Mouse (Mus musculus): Measurements from ENCODE around the gene Nyx.

The Nyx gene

GRCm38 (mm10) chrX:13492922-13493321 lies 27.0 kb downstream of the Nyx start:
- no peak for DNase-seq (ENCODE audit: low spot score in 2 of 2)

- DNase-seq (ENCODE audit: low spot score in 2 of 2) = no peak
These were observed 29.2 kb downstream of the Nyx start for GRCm38 (mm10) chrX:13494892-13495703.

- no peak for DNase-seq (ENCODE audit: low spot score in 2 of 2)
These were observed 34.4 kb downstream of the Nyx start for GRCm38 (mm10) chrX:13500284-13500683.

- no peak for DNase-seq (ENCODE audit: low spot score in 2 of 2)
These were observed 37.0 kb downstream of the Nyx start for GRCm38 (mm10) chrX:13502862-13503375.

- DNase-seq (ENCODE audit: low spot score in 2 of 2) = no peak
These were observed 38.5 kb downstream of the Nyx start for GRCm38 (mm10) chrX:13504389-13504788.

GRCm38 (mm10) chrX:13506376-13506775 lies 40.5 kb downstream of the Nyx start:
- DNase-seq (ENCODE audit: low spot score in 2 of 2) = no peak

- no peak for DNase-seq (ENCODE audit: low spot score in 2 of 2)
These were observed 47.2 kb downstream of the Nyx start for GRCm38 (mm10) chrX:13513127-13513526.

- DNase-seq (ENCODE audit: low spot score in 2 of 2) = no peak
These were observed 48.0 kb downstream of the Nyx start for GRCm38 (mm10) chrX:13513864-13514263.

GRCm38 (mm10) chrX:13516451-13516850 lies 50.5 kb downstream of the Nyx start:
- DNase-seq (ENCODE audit: low spot score in 2 of 2) = no peak

GRCm38 (mm10) chrX:13518019-13518418 lies 52.1 kb downstream of the Nyx start:
- no peak for DNase-seq (ENCODE audit: low spot score in 2 of 2)

GRCm38 (mm10) chrX:13518781-13519407 lies 53.0 kb downstream of the Nyx start:
- DNase-seq (ENCODE audit: low spot score in 2 of 2) = no peak

- no peak for DNase-seq (ENCODE audit: low spot score in 2 of 2)
These were observed 53.5 kb downstream of the Nyx start for GRCm38 (mm10) chrX:13519408-13519783.

GRCm38 (mm10) chrX:13520566-13520965 lies 54.7 kb downstream of the Nyx start:
- no peak for DNase-seq (ENCODE audit: low spot score in 2 of 2)

- no peak for DNase-seq (ENCODE audit: low spot score in 2 of 2)
These were observed 55.4 kb downstream of the Nyx start for GRCm38 (mm10) chrX:13521288-13521687.

Measured in right cerebral cortex, postnatal 36 days (tissue).